Mouse (Mus musculus) G1E (cell line): ENCODE measurements around the gene Cenpf.

Experiments used
- CTCF ChIP-seq: IDR thresholded peaks from 2 replicates; pipeline ENCODE4 v1.5.1; 2012; ENCODE audit warnings: low read depth, low read length, inconsistent platforms, mixed read lengths
- GATA1 ChIP-seq: IDR thresholded peaks from 2 replicates; pipeline ENCODE4 v1.6.1; 2012; ENCODE audit warnings: borderline replicate concordance, low read length, inconsistent platforms, mixed read lengths
- POLR2AphosphoS5 ChIP-seq: IDR thresholded peaks from 2 replicates; pipeline ENCODE4 v1.6.1; 2012; ENCODE audit warnings: low read depth, low read length, inconsistent platforms; ENCODE audit not compliant: insufficient replicate concordance
- TAL1 ChIP-seq: conservative IDR thresholded peaks from 2 replicates; pipeline ENCODE4 v1.6.1; 2012; ENCODE audit warnings: low read depth, low read length, inconsistent platforms, mixed read lengths

DNA sequence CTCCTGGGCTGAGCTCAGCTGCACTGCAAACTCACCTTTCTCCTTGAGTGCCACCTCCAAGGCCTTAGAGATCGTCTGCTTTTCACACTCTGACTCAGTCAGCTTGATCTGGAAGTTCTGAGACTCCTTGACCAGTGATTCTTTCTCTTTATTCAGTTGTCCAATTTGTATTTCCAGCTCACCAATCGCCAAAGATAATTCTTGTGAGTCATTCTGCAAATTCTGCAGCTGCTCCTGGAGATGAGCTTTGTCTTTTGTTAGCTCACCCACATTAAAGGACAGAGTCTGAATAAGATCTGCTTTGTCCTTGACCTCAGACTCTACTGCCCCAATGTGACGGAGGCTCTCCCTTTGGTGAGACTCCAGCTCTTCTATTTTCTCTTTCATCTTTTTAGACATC is 34.1 kb downstream of the Cenpf start:
- no peak for TF ChIP-seq CTCF
- TF ChIP-seq TAL1, result no peak
- no peak for TF ChIP-seq GATA1
- TF ChIP-seq POLR2AphosphoS5, result no peak
